Mouse (Mus musculus): ENCODE measurements around the gene Msi2.

Msi2 gene

DNA sequence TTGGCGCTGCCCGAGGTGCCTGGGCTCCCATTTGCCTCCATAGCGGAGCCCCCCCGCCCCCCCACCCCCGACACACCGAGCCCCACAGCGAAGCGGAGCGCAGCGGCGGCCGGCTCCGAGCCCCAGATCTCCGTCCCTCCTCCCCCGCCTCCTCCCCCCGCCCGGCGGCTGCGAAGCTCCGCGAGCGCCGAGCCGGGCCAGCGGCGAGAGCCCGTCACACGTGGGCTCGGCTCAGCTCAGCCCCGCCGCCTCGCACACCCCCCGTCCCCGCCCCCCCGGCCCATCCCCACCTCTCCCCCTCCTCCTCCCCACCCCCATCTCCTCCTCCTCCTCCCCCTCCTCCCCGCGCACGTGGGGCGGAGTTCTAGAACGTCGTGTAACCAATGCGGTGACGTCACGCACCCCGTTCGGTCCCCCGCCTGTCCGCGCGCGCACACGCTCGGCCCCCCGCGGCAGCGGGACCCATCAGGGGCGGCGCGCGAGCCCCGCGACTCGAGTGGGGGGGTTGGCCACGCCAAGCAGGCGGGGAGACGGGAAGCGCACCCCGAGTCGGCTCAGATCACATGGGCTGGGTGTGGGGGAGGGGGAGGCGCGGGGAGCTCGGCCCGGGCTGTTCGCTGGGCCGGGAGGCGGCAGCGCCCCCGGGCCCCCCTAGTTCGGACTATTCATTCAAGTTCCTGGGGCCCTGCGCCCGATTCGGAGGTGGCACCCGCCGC lies at the start of gene Msi2:
TSS of gene Msi2 (minus strand) at position 464 of the 716 bp plus-strand sequence.
- DNase-seq (ENCODE audit: low spot score), result peak; percentile 93

GRCm38 (mm10) chr11:88765635-88766034 lies 47.3 kb upstream of the Msi2 start:
- no peak for DNase-seq (ENCODE audit: low spot score)

GRCm38 (mm10) chr11:88763371-88763770 lies 45.1 kb upstream of the Msi2 start:
- no peak for DNase-seq (ENCODE audit: low spot score)

DNA sequence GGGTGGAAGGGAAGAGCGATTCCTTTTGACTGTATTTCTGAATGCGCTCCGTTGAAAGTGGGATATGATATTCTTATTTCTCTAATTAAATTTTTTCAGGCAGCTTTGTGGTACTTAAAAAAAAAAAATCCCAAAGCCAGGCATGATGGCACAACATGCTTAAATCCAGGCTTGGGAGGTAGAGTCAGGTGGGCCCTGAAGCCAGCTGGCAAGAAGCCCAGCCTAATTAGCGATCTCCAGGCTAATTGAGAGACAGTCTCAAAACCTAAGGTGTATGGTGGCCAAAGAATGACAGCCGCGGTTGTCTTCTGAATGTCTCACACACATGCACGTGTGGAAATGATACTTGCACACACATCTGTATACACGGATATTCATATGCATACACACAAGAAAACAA lies 41.2 kb upstream of the Msi2 start:
- no peak for DNase-seq (ENCODE audit: low spot score)

DNA sequence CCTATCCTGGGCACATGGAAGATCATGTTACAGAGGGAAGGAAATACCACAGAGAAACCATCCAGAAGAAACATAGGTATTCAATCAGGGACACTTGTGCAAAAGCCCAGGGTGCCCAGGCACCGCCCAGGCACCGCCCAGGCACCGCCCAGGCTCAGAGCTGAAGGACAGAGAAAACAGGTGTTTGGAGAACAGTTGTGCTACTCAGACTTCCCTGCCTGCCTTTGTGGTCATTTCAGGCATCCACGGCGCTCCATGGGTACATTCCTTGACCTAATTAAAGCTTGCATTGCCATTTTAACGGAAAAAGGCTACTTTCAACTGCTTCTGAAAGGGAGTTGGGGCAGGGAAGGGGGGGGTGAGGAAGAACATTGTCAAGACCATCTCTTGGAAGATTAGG lies 40.1 kb upstream of the Msi2 start:
- no peak for DNase-seq (ENCODE audit: low spot score)

DNA sequence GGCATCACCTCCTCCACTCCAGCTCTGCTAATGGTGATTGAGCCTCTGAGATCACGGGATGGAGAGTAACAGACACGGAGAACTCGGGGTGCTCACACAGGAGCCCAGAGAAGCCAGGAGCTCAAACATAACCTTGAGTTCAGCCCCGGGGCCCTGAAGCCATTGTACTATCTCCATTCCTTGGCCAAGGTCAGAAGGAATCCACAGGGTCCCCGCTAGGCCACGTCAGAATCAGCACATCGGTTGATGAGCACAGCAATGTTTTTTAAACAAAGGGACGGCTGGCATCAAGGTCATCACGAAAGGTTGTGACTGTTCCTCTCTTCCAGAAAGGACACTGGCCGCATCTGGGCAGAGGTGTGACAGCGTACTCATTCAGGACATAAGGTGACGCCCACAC lies 27.0 kb upstream of the Msi2 start:
- DNase-seq (ENCODE audit: low spot score), result no peak

DNA sequence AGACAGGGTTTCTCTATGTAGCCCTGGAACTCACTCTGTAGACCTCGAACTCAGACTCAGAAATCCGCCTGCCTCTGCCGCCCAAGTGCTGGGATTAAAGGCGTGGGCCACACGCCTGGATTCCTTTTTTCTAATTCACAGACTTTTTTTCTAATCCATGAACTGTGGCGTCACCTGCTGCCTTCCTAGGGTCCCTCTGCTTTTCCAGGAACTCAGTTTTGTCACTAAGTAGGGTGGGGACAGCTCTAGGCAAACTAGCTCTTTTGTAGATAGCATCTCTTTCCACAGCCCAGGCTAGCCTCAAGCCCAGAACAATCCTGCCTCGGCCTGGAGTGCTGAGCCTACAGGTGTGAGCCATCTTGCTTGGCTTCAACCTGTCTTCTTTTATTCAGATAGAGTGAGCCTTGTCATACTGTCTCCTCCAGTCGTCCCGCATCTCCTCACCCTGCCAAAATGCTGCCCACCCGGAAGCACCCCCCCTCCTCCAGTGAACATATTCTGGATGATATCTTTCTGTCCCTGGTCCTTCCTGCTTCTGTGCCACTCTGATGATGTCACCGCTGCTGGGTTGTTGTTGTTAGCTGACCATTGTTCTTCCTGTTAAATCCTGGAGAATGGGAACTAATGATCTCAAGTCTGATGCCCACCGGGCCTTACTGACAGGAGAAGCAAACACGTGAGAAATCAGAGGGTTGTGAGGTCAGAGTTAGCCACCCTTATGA lies 21.4 kb upstream of the Msi2 start:
- no peak for DNase-seq (ENCODE audit: low spot score)

DNA sequence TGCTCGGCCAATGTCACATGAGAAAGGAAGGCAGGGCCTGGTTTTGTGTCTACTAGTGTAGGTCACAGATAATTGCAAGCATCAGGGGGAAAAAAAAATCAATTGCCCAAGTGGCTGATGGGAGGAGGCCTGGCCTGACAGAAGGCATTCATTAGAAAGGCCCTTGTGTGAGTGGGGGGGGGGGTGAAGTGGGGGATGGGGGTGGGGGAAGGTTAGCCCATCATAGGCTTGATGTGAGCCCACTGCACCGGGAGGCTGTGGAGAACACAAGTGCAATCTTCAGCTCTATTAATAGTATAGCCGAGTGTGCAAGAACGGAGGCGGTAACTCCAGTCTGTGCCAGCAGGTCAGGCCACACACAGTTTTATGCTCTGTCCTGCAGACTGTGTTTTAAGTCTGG lies 11.1 kb upstream of the Msi2 start:
- DNase-seq (ENCODE audit: low spot score), result no peak

- DNase-seq (ENCODE audit: low spot score), result peak; percentile 83
Measured at GRCm38 (mm10) chr11:88728508-88728890, 10.2 kb upstream of the Msi2 start.

DNA sequence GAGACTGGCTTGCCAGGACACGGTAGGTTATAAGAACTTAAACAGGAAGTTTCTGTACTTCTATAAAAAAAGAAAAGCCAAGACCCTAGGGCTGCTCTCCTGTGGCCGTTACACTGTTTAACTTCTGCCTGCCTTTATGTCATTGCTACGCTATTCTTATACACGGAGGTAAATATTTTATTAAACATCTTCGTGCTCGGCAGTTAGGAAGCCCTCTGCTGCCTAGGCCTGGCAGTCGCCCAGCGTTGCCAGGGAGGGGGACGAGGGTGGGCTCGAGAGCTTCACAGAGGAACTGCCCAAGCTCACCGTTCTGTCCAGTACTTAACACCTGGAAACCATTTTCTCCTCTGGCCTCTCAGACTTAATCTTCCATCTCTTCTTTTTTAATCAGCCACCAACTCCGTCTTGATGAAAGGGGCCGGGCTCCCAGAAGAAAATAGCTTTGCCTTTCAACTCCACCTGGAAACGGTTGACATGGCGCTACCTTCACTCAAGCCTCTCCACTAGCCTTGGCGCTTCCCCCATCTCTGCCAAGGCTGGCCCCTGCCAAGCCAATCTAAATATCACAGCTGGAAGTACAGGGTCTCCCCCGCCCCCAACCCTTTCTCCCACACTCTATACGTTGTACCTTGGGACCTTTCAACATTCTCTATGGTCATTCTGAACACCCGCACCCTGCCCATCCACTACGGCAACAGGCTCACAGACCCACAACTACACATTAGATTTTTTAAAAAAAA lies 9.6 kb upstream of the Msi2 start:
- DNase-seq (ENCODE audit: low spot score), result no peak

DNA sequence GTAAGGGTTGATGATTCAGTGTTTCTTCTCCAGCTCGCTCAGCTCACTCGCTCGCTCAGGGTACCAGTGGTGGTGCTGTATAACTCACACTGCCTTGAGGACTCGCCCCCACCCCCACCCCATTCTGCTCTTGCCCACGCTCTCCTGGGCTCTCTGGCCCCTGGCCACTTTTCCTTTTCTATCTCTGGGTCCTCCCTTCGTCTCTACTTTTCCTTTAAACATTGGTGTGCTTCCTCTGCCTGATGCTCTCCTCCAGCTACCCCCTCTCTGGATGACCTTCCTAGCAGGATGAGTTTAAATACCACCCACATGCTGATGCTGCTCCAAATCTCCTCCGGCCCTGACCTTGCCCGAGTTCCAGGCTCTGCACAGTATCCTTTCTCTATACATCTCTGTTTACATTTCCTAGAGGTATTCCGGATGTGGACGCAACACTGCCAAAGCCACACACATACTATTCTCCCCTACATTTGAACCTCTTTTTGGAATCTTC lies 2.9 kb upstream of the Msi2 start:
- DNase-seq (ENCODE audit: low spot score), result no peak

GRCm38 (mm10) chr11:88720261-88721143 lies 2.2 kb upstream of the Msi2 start:
- no peak for DNase-seq (ENCODE audit: low spot score)

DNA sequence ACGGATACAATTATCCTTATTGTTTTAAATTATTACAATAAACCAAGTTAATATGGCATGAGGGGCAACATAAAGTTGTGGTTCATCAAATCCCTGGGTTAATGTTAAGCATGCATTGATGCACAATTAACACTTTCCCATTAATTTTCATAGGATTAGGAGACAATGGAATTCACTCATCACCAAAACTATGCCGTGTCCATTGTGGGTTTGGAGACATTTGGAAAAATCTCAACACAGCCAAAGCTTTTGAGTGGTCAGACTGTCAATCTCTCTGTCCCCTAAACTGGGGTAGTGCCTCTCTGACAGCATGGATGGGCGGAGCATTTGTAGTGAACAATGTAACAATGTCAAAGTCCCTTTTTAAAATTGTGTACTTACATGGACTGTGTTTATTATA lies 1.3 kb upstream of the Msi2 start:
- DNase-seq (ENCODE audit: low spot score), result no peak

- DNase-seq (ENCODE audit: low spot score), result no peak
Measured at GRCm38 (mm10) chr11:88718766-88719595, 668 bp upstream of the Msi2 start.

DNA sequence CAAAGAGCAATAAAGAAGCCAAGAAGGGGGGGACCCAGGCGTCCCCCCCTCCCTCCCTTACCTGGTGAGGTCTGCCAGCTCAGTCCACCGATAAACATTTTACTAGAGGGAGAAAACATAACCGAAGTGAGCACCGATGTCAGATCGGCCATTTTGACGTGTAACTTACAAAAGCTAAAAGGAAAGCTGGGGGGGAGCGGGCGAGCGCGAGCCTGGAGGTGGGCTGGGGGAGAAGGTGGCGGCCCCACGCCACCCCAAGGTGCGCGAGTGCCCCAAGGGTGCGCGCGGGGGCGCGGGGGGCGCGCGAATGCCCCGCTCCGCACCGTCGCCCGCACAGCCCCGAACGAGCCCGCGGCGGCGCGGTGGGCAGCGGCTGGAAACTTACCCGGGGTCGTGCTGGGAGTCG lies 666 bp downstream of the Msi2 start:
- peak; percentile 34 for DNase-seq (ENCODE audit: low spot score)

- DNase-seq (ENCODE audit: low spot score), result no peak
Measured at GRCm38 (mm10) chr11:88717016-88717643, 1.2 kb downstream of the Msi2 start.

DNA sequence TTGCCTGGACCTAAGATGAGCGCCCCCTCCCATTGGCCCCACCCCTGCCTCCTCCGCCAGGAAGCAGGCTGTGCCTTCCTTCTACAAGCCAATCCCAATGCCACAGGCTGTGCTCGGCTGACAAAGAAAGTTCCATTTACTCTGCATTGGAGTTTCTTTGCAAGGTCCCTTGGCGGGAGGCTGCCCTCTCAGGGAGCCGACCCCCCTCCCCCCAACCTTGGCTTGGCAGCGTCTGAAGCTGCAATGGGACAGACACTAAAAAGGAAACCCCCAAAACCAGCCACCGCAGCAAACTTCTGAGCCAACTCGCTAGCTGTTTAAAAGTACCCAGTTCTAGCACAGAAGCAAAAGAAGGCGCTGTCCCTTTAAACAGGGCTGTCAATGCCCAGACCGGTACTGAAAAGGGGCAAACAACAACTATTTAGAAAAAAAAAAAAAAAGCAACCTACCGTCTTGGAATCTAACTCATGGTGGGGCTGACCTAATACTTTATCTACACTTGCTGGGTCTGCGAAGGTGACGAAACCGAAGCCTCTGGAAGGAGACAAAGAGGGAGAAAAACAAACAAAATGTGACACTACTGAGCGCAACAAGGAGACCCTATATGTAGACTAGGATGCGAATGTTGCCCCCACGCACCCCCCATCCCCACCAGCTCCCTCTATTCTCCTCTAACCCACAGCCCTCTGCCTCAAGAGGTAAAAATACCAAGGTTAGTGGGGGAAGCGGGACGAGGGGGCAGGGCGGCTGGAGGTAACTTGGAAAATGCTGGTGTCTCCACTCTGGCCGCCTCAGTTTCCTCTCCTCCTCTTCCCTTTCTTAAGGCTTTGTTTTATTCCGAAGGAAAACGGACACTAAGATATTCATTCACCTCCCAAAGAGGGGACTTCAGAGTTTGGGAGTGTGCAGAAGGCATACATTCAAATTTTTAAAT lies 2.0 kb downstream of the Msi2 start:
- no peak for DNase-seq (ENCODE audit: low spot score)

- DNase-seq (ENCODE audit: low spot score), result no peak
Measured at GRCm38 (mm10) chr11:88715299-88715698, 3.0 kb downstream of the Msi2 start.

- DNase-seq (ENCODE audit: low spot score), result no peak
Measured at GRCm38 (mm10) chr11:88714127-88714526, 4.2 kb downstream of the Msi2 start.
